Mouse (Mus musculus): ENCODE data around the gene Dynlt1f.
A peak's percentile ranks its signal among the peaks of the same experiment; 100 is the strongest.
"Not testable (repeated sequence)": the region's sequence is repeated elsewhere in the genome, so short reads cannot be mapped to it uniquely, and the experiment has no call there.

Dynlt1f gene

DNA sequence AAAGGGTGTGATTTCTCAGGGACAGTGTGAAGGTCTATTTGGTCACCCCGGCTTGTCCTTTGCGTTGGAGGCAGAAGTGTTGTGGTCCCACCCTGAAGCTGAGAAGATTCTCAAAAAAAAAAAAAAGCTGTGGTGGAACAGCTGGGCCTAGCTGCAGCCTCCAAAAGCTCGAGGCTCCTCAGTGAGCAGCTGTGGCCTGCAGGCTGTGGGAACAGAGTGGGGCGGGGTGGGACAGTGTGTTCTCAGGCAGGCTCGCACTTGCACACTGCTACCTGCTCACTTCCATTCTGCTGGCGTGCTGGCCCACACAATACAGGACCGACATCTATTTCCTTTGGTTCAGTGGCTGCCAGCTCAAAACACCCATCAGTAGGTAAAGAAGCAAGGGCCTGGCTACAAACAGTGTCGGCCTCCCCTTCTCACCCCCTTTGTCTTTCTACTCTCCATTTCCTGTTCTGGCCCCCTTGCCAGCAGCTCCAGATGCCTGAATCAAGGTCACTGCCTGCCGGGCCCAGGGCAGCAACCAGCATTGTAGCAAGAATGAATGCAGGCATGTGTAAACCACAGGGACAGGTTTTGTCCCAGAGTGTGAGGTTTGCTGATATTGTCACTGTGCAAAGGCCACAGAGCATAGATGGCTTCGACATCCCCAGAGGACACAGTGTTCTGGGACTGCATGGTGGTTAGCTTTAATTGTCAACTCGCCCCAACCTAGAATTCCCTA is 5.6 kb upstream of the Dynlt1f start:
- not testable (repeated sequence) for DNase-seq (ENCODE audit: low read depth)

DNA sequence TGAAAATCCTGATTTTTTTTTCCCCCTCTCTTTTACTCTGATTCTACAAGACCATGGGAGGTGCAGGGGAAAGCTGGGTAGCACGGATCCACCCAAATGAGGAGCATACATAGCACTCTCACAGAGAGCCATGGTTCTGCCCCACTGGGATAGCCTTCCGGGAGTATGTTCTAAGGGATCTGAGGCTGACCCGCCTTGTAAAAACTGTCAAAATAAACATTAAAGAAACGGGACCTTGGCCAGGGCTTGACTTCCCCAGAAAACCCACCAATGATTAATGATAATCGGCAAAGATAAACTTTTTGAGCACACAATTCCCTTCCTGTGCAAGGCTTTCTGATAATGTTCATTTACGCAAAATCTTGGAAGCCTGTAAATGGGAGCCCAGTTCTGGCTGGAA is 4.9 kb upstream of the Dynlt1f start:
- DNase-seq (ENCODE audit: low read depth): not testable (repeated sequence)

DNA sequence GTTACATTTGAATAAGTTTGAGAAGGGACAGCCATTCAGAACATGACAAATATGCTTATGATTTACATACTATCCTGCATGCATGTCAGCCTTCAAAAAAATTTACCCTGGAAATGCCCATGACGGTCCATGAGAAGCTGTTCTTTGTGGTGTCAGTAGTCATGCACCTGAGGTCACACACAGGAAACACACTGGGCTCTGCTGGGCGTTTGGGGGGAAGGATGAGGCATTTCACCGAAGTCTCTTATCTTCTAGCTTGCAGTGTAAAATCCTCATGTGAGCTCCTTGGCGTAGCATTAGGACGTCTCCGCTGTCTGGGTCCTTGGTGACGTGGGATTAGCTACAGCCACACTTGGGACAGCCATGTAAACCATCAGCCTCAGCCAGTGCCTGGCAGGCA is 3.1 kb upstream of the Dynlt1f start, which contains the start of gene Sytl3:
Sytl3 (plus strand) TSS at position 293 of the 400 bp plus-strand sequence.
- not testable (repeated sequence) for DNase-seq (ENCODE audit: low read depth)

DNA sequence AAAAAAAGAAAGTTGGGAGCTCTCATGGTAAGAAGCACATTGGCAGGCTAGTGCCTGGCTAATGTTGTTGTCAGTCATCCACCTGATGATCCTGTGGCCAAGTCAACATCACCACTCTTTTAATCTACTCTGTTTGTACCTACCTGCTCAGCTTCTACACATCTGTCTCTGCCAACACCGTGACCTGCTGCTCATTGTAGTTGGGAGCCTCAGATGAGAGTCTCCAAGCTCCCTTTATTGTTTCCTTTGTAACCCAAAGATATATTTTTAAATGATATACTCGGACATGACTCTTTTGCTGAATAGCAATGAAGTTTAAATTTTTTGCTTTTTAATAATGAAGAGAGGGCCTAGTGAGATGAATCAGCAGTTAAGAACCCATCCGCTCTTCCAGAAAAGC is 771 bp upstream of the Dynlt1f start:
- DNase-seq (ENCODE audit: low read depth): not testable (repeated sequence)

DNA sequence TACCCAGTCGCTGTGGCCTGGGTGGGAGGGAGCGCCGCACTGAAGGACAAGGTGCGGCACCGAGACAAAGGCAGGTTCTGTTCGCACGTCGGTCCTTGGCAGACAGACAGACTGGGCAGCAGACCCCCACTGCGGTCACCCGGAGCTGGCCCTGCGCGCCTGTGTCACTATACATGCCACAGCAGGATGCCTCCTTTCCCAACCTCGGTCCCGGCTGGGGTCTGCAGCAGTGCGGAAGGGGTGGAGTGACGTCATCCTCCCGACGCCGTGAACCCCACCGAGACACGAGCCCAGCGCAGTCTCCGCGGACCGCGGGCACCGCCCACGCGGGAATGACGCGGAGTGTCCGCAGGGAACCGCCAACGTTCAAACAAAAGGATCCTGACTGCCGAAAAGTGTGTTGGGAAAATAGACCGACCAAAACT is 601 bp downstream of the Dynlt1f start:
- DNase-seq (ENCODE audit: low read depth): peak; percentile 47

DNA sequence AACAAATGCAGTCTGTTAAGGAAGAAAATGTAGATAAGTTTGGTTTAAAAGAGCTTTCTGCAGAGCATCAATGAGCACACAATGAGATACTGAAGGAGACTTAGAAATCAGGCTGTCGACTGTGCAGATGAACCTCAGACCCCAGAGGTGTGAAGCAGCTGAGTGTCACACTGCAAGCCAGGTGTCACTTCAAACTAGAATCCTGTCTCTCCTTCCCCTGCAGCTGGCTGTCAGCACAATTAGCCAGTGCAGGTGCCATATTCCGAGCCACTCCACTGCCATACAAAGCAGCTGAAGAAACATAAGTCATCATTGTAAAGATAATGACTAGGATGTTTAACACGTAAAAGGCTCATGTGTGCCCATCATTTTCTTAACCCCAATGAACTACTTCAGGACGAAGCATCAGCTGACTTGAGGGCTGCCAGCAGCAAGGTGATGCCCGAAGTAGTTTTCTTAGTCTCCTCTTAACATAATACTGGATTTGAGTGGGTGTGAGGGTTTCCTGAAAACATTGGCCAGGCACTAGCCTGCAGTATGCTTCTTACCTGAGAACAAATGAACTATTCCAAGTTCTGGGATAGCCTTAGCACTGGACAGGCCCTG is 2.3 kb downstream of the Dynlt1f start:
- not testable (repeated sequence) for DNase-seq (ENCODE audit: low read depth)

DNA sequence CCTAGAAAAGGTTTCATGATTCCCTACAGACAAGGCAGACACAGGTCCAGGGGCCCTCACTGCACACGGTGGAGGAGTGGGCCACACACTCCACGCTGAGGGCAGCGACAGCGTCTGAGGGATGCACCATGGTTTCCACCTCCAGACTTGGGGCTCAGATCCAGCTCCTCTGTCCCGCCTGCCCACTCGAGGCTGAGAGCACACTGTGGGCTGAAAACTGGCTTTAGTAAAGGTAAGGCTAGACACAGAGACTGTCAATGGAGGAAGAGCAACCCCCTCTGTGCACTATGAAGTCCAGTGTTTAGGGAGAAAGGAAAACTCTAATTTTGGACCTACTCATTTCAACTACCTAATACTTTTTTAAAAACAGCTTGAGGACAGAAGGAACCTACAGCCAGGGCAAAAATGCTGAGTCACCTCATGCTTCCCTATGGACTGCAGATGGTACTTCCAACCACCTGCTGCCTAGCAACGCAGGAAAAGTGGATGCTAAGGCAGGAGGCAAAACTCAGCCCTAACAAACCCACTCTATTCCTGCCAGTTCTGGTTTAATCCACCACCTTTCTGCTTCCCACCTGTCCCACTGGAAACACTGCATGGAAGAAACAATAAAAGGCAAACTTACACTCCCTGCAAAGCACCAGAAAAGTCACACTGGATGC is 4.7 kb downstream of the Dynlt1f start:
- DNase-seq (ENCODE audit: low read depth): not testable (repeated sequence)

DNA sequence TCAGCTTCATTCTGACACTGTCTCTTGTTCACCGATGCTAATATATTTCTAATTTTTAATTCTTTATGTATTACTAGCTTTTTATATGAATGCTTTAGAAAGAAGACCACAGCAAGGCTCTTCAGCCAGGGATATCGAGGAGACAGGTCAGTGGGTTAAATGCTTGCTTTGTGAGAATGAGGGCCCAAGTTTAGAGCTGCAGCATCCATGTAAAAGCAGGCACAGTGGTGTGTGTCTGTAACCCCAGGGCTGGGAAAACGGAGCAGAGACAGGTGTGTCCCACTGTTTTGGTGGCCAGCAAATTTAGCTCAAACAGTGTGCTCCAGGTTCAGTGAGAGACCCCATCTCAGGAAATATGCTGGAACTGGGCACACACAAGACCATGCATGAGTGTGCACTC is 8.2 kb downstream of the Dynlt1f start:
- DNase-seq (ENCODE audit: low read depth): not testable (repeated sequence)

DNA sequence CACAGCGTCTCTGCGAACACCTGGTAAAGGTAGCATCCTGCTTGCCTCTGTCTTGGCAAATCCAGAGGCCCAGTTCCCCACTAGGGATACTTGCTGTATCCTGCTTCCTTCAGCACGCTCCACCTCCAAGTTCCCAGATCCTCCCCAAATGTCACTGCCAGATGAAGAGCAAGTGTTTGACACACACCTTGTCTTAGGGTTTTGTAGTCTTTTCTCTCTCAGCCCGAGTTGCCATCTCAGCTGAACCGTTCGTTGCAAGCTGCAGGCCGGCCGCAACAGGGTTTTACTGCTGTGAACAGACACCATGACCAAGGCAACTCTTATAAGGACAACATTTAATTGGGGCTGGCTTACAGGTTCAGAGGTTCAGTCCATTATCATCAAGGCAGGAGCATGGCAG is 8.9 kb downstream of the Dynlt1f start:
- DNase-seq (ENCODE audit: low read depth): not testable (repeated sequence)

DNA sequence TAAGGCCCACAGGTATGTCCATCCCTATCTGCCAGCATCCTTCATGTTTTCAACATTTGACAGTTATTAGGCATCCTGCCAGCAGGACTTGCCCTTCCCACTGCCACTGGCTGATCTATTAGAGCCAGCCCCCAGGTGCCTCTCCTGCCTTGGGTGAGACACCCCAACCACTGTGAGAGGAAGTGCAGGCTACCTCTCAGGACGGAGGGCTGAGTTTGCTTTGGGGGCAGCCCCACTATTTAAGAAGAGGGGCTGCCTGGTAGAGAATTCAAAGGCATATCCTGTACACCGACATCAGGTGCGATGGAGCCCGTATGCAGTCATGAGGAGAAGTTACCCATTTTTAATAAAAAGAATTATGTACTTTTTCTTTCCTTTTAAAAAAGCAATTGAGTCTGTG is 10.0 kb downstream of the Dynlt1f start:
- DNase-seq (ENCODE audit: low read depth): not testable (repeated sequence)

DNA sequence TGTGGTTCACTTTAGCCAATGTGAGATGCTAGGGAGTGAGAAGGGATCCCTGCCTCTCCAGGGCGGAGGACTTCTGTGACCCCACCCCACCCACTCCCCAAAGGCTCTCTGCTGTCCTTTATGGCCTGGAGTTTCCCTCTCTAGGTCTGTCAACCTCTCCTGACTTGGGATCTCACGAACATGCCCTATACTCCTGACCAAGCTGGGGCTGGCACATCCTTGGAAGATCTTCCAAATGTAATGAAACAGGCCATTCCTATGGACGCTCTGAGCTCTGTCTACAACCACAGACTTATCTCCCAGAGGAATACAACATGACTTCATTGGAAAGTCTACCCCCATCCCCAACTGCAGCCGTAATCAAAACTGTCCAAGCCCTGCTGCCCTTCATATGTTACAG is 11.0 kb downstream of the Dynlt1f start:
- not testable (repeated sequence) for DNase-seq (ENCODE audit: low read depth)

DNA sequence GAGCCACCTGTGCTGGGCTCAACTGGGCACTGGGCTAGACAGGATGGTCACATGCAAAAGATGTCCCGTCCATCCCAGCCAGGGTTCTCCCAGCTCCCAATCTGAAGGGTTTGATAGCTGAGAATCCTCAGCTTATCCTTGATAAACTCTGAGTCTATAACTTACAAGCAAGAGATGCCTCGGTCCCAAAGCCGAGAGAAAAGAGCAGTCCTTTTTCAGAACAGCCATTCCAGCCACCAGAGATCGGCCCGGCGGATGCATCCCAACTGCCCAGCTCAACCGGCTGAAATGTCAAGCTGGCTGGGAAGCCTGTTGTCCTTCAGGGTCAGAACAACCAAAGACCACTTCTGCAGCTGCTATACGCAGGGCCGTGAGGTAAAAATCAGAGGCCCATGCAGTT is 11.5 kb downstream of the Dynlt1f start:
- not testable (repeated sequence) for DNase-seq (ENCODE audit: low read depth)

DNA sequence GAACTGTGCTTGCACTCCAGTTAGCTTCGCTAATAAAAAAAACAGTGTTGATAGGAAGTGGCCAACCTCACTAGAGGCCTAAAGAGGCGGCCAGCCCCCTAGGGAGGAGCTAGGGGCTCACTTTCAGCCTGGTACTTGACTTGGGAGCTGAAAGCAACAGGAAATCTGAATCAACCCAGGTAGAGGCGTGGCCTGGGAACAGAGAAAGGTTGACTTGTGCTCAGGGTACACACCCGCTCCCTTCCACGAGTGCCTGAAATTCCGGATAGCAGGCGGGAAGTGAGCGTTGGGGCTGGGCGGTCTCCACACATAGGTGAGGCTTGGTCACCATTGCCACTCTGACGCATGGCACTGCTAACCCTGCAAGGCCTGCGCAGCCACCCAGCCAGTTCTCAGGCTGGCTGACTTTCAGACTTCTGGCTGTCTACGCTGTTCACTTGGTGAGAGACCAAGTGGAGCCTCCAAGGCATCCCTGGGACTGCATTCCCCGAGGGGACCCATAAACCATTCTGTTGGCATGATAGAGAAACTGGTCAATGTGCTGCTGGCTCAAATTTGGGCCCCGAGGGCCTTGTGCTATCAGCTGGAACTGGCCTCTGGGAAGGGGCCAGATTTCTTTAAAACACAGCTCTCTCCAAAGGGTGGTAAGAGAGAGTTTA is 14.8 kb downstream of the Dynlt1f start:
- DNase-seq (ENCODE audit: low read depth): not testable (repeated sequence)

DNA sequence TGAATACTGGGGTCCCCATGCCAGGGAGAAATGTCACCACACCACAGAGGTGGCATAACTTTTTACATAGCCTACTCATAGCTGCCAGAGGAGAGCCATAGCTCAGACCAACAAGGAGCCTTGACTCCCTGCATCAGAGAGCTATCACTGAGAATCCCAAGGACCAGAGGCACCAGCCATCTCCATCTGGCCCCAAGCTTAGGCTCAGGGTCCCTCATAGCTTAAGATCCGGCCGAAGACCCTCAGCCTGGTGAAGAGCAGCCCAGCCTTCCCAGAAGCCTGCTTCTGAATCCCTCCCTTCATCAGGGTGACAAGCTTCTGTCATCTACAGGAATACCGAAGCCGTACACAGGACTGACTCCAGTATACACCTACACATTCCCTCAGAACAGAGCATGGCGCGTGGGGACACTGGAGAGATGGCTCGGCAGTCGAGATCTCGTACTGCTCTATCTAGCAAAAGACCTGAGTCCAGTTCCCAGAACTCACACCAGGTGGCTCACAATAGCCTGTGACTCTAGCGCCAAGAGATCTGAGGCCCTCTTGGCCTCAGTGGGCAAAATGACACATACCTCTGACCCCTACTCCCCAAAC is 15.6 kb downstream of the Dynlt1f start:
- DNase-seq (ENCODE audit: low read depth): not testable (repeated sequence)

DNA sequence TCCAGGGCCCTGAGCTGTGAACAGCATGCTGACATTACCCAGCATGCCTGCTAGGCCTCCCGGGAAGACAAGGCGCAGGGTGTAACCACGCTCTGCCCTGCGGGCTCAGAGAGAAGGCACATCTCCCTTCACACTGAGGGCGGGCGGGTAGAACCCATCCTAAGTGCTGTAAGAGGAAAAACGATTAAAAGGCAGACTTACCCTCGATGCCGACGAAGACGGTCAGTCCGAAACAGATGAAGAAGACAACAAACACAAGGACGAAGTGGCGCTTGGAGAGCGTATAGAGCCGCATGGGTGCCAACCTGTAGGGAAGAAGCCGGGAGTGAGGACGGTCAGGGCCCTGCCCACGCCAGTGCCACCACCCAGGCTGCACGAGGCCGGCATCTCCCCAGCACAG is 16.2 kb downstream of the Dynlt1f start:
- not testable (repeated sequence) for DNase-seq (ENCODE audit: low read depth)

DNA sequence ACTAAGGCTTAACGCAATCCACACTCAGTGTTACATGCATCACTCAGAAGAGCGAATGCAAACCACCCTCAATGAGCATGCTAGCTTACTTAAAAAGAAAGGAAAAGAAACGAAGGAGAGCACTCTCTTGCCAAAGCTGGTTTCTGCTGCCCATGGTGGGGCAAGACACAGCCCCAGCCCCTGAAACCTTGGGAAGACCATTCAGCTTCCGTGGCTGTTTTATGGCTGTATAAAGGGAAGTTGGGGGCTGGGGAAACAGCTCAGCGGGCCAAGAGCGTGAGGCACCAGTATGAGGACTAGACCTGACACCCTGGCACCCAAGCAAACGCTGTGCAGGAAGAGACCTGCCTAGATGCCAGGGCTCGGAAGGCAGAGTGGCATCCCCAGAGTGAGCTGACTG is 17.3 kb downstream of the Dynlt1f start:
- not testable (repeated sequence) for DNase-seq (ENCODE audit: low read depth)

DNA sequence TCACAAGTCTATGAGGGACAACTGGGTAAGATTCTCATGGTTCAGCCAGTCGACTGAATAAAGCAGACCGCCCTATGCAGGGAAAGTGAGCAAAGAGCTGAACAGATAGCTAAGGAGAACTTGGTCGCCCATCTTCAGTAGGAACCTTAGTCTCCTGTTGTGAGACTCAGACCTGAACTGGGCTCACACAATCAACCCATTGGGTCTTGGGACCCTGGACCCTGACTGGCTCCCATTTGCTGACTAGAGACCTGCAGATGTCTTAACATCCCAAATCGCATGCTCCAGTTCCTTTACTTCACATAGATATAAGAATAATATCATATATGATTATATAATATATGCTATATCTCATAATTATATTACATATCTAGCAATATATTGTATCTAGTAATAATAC is 18.3 kb downstream of the Dynlt1f start:
- not testable (repeated sequence) for DNase-seq (ENCODE audit: low read depth)

DNA sequence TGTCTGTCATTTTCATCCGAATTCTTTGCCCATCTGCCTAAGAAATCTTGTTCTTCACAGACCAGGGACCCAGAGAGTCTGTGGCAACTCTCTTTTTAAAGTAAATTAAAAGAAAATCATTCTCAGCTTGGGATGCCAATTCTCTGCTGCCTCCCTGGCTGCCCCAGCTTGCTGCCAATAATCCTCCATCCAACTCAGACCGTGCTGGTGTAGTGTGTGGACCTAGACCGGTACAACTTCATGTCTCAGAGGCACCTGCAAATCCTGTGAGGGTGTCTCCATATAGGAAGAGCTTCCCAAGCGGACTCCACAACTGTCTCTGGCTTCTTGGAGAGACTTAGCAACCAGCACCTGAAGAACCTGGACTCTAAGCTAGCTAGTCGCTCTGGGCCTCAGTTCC is 18.8 kb downstream of the Dynlt1f start:
- DNase-seq (ENCODE audit: low read depth): no peak

DNA sequence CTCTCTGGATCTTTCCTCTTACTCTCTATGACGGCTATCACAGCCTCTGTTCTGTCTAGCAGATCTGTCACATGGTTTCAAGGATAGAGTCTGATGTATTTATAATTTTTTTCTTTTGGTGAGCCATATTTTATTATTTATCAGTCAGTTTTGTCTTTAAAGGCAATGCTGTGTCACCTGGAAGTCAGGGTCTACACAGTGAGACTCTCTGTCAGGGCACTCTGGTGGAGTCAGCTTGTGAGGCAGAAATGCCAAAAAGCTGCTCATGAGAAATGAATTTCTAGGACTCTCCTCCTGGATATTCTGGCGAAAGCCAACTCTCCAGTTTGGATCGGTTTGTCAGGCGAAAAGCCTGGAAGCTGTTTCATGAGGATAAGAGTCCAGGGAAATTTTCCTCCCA is 19.9 kb downstream of the Dynlt1f start:
- DNase-seq (ENCODE audit: low read depth): not testable (repeated sequence)

DNA sequence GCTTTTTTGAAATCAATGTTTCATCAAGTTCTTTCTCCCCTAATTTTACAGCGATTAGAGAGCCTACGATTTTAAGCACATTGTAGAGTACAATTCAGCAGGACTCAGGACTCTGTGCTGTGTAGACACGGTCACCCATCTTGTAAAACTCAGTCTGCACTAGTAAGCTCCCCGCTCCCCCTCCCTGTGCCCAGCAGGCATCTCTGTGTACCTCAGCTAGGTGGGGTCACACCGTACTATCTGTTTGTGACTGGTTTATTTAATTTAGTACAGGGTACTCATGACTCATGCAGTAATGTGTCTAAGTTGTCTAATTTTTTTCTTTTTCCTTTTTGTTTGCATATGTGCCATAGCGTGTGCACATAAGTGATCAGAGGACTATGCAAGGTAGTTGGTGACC is 22.9 kb downstream of the Dynlt1f start:
- not testable (repeated sequence) for DNase-seq (ENCODE audit: low read depth)

DNA sequence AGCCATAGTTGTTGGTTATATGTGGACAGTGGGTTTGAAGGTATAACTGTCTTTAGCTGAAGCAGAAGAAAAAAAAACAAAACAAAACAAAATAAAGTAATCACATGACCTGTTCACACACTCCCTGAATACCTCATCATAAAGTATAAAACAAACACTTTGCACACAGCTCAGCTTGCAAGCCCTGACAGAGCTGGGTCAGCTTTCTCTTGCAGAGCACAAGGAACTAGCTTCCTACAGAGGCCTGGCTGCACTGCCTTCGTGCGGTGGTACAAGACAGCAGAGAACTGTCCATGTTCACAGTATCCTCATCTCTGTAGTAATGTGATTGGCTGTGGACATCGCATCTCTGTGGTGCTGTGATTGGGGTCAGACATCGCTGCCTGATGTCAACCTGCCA is 25.3 kb downstream of the Dynlt1f start:
- not testable (repeated sequence) for DNase-seq (ENCODE audit: low read depth)

DNA sequence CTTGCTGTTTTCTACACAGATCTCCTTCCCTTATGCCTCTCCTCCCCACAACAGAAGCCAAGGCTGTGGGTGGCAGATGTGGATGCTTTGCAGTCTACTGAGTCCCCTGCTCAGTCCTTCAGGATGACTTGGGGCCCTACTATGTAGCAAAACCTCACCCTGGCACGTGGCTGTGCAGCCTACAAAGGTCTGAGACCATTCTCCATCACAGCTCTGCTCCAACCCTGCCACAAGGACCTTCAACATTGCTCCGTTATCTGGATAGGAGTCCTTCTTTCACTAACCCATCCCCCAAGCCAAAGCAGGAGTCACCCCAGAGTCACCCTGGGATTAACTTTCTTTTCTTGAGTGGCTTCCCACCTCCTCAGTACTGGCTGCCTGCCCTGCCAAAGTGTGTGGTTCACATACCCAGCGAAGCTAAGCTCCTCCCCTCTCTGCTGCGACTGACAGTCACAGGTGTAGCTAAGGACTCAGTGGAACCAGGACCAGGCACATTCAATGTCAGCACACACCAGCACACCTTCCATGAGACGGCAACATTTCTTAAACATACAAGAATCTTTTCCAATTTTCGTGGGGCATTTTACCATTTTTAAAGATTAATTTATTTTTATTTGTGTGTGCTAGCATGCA is 30.7 kb downstream of the Dynlt1f start:
- not testable (repeated sequence) for DNase-seq (ENCODE audit: low read depth)
